Mouse (Mus musculus) lung, adult 2 months (tissue): Measurements from ENCODE around the gene Ppm1l. TPM values are rescaled to one million over a fixed set of nuclear protein-coding genes. Genes with fewer than 3 reads are reported as not detected.

Experiments
- DNase-seq: peaks from one replicate; pipeline ENCODE4 v3.0.0; 2022
- H3K4me1 ChIP-seq: fragments of 200-500 bp; 2 replicates; pipeline ENCODE4 v1.6.1; 2011; ENCODE audit warnings: low read length; ENCODE audit not compliant: control insufficient read depth, insufficient read depth
- H3K4me3 ChIP-seq: fragments of 200-500 bp; replicated peaks from 2 replicates; pipeline ENCODE3; 2011; ENCODE audit warnings: low read depth, mild to moderate bottlenecking, control low read depth, low read length; ENCODE audit errors: extremely low read depth
- CTCF ChIP-seq: fragments of 200-500 bp; IDR thresholded peaks from 2 replicates; pipeline ENCODE4 v1.5.1; 2011; ENCODE audit warnings: mild to moderate bottlenecking, low read length, control low read depth; ENCODE audit not compliant: insufficient read depth
- POLR2A ChIP-seq: fragments of 200-500 bp; IDR thresholded peaks from 2 replicates; pipeline ENCODE4 v1.6.1; 2011; ENCODE audit warnings: low read depth, mild to moderate bottlenecking, control low read depth, low read length, borderline replicate concordance; ENCODE audit errors: extremely low read depth
- WGBS: fragments of 180-500 bp; shearing (Covaris S2); methylation state at CpG from one replicate; pipeline ENCODE4 v1.1.7; 2018; 5-methylcytosine and 5-hydroxymethylcytosine counted together
- polyA plus RNA-seq: library from polyadenylated mRNA; depleted of rRNA; stranded (reverse); fragments of >200 nt; gene quantifications from 2 replicates; pipeline ENCODE4 v1.2.3, GENCODE M21; 2012

Ppm1l gene
- polyA plus RNA-seq, 1 experiment = 5.2 TPM

DNA sequence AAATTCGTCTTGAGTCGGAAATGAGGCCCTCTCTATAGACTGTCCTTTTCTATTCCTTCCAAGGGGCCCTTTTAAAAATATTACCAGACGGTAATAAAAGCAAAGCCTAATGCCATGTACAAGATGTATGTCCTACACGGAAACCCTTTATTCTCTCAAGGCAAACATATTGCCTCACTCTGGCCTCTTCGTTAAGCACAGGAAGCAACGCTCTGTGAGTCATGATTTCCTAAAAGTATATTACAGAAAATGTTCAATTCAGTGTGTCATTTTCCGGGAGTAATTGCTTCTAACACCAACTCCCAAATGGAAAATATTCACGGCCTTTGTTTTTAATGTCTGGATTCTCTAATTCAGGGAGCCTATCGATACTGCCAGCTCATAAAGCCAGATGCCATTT lies 202.5 kb downstream of the Ppm1l start:
- DNase-seq = no peak
- WGBS = 57% methylated on average over 9 of the region's 9 CpGs
- H3K4me3 ChIP-seq = no peak overlapping the region

DNA sequence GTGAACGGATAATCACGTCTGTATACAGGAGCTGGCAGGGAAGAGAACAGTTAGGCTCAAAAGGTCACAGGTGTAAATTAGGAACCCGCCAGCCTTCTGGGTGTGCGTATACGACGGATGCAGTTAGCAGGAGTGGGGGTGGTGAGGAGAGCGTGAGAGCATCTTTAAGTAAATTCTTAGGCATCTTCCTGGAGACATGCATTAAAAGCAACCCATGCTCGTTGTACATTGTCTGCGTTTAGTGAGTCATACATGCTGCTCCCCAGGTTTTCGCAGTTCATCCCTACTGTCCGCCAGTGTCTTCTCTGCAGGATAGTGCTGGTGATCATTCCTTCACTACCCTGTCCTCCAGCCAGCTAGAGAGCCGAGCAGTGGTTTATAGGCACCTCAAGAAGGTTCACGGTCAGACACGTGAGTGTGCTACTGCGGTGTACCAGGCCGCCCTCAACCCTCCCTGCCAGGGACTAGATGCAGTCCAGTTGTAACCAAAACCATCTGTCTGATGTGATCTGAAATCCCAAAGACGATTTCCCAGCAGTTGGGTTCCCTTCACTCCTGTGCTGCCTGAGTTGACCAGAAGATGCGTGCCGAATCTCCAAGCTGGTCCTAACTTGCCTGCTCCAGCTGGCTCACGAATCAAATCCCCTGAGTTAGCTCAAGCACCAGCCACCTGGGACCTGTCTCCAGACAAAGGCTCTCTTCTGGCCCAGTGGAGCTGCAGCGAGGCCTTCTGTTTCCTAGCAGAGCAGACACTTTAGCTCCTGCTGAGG lies 203.3 kb downstream of the Ppm1l start:
- TF ChIP-seq CTCF (no peak), POLR2A (no peak)
- 0 out of 2 replicates have a peak, but pooled peaks cover 3% of the 10 kb centered on the region for H3K4me1 ChIP-seq
- 89% methylated on average over 21 of the region's 21 CpGs for WGBS
- DNase-seq = no peak
- no peak overlapping the region for H3K4me3 ChIP-seq

More for the DNA sequence above, 202.5 kb downstream of the Ppm1l start:
- TF ChIP-seq CTCF (no peak), POLR2A (no peak)
- H3K4me1 ChIP-seq = no peaks in the 10 kb centered on the region

DNA sequence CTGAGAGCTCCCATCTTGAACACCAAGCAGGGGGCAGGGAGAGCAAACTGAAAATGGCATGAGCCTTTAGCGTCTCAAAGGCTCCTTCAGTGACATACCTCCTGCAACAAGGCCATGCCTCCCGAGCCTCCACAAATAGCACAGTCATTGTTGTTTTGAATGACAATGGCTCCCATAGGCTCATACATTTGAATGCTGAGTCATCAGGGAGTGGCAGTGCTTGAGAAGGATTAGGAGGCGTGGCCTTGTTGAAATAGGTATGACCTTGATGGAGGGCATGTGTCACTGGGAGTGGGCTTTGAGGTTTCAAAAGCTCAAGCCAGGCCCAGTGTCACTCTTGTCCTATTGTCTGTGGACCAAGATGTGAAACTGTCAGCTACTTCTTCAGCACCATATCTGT lies 205.6 kb downstream of the Ppm1l start:
- DNase-seq = no peak
- H3K4me1 ChIP-seq = 0 out of 2 replicates have a peak, but pooled peaks cover 3% of the 10 kb centered on the region
- no peak overlapping the region for H3K4me3 ChIP-seq
- TF ChIP-seq POLR2A (no peak), CTCF (no peak)
- WGBS = 92% methylated on average over 3 of the region's 3 CpGs

DNA sequence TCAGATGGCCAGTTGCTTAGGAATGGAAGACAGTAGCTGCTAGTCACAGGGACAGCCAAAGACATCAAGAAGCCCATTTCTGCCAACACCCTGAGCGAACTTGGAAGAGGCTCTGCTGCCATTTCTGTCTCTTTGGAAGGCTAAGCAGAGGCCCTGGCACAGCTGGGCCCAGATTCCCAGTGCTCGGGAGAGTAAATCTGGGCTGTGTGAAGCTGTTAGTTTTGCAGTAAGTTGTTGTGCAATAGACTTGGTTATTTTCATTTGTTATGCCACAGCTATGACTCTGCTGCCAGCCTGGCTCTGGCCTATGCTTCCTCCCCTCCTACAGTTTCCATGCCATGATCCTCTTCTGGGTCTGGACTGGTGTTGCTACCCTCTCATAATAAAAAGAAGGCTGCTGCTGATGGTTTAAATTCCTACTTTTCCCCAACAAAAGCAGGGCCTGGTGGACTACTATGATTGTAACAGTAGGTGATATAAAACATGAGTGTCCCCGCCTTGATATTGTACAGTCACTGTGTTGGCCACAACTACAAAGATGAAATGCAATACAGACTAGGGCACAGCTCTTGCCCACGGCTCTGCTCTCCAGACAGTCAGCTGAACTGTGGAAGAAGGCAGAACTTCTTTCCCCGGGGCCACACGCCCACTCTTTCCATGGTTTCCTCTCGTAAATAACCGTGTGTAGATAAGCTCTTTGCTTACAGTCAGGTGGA lies 207.9 kb downstream of the Ppm1l start:
- 54% methylated on average over 8 of the region's 8 CpGs for WGBS
- no peak for DNase-seq

DNA sequence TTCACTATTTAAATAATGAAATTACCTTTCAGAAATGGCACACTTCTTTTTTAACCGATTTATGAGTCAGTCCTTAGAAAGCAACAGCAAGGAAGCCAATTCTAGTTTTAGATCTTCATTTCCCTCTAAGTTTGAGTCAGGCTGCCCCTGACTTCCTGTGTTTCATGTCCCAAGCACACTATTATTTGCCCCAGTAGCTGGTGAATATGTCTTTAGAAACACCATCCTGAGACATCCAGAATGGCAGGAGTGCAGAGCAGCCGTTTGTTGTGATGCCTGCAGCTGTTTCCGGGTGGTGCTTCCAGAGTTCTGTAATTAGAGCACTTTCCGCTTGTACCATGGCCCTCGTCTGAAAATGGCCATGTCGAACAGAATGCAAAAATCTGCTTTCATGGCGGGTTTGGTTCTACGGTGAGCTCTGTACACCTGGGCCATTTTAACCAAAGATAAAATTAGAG lies 208.4 kb downstream of the Ppm1l start:
- DNase-seq = no peak
- TF ChIP-seq CTCF (no peak), POLR2A (no peak)
- Histone ChIP-seq H3K4me3 (no peak overlapping the region), H3K4me1 (0 out of 2 replicates have a peak, but pooled peaks cover 3% of the 10 kb centered on the region)
- WGBS = 41% methylated on average over 8 of the region's 8 CpGs

More for the DNA sequence above, 207.9 kb downstream of the Ppm1l start:
- H3K4me1 ChIP-seq = 0 out of 2 replicates have a peak, but pooled peaks cover 3% of the 10 kb centered on the region
- TF ChIP-seq POLR2A (no peak), CTCF (no peak)
- no peak overlapping the region for H3K4me3 ChIP-seq

DNA sequence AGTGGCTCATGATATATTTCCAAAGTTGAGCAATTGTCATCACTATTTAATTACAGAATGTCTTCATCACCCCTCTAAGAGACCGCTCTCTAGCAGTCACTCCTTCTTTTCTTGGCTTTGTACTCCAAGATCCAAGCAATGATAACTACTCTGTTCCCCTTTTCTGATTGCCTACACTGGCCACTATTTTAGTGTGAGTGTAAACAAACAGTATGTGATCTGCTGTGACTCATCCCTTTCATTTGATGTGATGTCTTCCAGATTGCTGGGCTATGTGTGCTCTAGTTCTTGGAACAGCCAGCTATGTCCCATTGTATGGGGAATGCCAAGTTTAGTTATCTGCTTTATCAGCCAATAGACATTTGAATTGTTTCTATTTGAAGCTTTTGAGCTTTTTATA lies 210.7 kb downstream of the Ppm1l start:
- DNase-seq = no peak
- TF ChIP-seq POLR2A (no peak), CTCF (no peak)
- WGBS = 61% methylated on average over 1 of the region's 1 CpGs
- H3K4me3 ChIP-seq = no peak overlapping the region
- 0 out of 2 replicates have a peak, but pooled peaks cover 3% of the 10 kb centered on the region for H3K4me1 ChIP-seq

DNA sequence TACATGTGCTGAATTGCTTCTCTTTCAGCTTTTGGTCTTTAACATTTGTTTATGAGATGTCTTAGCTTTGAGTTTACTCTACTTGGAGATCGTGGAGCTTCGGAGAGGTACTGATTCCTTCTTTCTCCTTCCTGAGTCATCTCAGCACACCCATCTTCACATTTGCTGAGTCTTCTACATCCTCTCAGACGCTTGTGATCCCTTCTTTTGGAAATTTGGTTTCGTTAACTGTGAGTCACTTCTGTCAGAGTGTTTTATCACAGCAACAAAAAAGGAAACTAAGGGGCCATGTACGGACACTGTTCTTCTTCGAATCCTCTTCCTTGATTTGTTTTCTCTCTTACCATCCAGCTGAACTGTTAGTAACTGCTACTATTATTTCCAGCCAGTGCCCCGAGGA lies 212.9 kb downstream of the Ppm1l start:
- DNase-seq = no peak
- WGBS = 67% methylated on average over 7 of the region's 7 CpGs

DNA sequence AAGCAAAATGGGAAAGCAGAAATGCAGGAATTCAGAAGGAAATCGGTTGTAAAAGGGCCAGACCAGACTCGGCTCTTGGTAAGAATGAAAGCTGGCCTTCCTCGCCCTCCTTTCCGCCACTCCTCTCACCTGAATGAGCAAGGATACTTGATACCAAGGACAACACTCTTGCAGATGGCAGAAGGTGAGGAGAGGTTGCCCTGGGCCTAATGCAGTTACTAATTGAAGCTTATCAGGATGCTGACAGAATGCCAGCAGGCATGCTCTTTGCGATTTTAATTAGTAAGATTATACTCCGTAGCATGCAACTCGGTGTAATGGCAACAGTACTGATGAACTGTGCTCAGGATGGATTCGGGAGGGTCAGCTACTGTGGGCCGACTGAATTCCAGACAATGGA lies 214.8 kb downstream of the Ppm1l start:
- no peak for DNase-seq
- TF ChIP-seq CTCF (no peak), POLR2A (no peak)
- Histone ChIP-seq H3K4me3 (no peak overlapping the region), H3K4me1 (no peaks in the 10 kb centered on the region)
- WGBS = 83% methylated on average over 9 of the region's 9 CpGs

More for the DNA sequence above, 212.9 kb downstream of the Ppm1l start:
- no peak overlapping the region for H3K4me3 ChIP-seq
- H3K4me1 ChIP-seq = 0 out of 2 replicates have a peak, but pooled peaks cover 2% of the 10 kb centered on the region
- no peak for TF ChIP-seq POLR2A
- no peak for TF ChIP-seq CTCF

DNA sequence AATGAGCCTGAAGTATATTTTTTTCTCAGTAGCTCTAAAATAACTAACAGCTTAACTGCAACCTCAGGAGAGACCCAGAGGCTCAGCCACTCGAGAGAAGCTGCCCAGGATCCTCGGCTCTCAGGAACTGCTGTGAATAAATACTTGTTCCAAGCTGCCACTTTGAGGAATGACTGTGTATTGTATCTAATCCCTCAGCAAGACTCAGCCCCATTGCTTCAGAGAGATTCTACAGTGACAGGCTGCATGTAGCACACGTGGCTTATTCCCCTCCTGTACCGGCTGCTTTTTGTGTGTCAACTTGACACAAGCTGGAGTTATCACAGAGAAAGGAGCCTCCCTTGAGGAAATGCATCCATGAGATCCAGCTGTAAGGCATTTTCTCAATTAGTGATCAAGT lies 216.0 kb downstream of the Ppm1l start:
- DNase-seq = no peak
- H3K4me3 ChIP-seq = no peak overlapping the region
- TF ChIP-seq POLR2A (no peak), CTCF (no peak)
- no peaks in the 10 kb centered on the region for H3K4me1 ChIP-seq
- WGBS = 37% methylated on average over 4 of the region's 4 CpGs
